Mouse (Mus musculus) limb, embryonic 14.5 days (tissue): Measurements from ENCODE around the gene Ankmy1. TPM values are rescaled to one million over a fixed set of nuclear protein-coding genes. Genes with fewer than 3 reads are reported as not detected.

Experiments used
- ATAC-seq: fragments of 200-750 bp; cut with Nextera tagmentation; 2 replicates; pipeline ENCODE4 v1.8.0; 2017; ENCODE audit warnings: low read depth, moderate number of reproducible peaks, moderate TSS enrichment; ENCODE audit not compliant: low FRiP score
- DNase-seq: peaks from one replicate; pipeline ENCODE4 v3.0.0-alpha.2; 2015; ENCODE audit warnings: low spot score
- H3K27ac ChIP-seq: fragments of 300-500 bp; sonication (generic); replicated peaks from 2 replicates; pipeline ENCODE4 v1.5.1; 2014; ENCODE audit warnings: low read depth, mild to moderate bottlenecking, low read length, moderate library complexity, mixed read lengths
- H3K27me3 ChIP-seq: fragments of 300-500 bp; sonication (generic); 2 replicates; pipeline ENCODE4 v1.6.1; 2014; ENCODE audit warnings: low read length, mixed read lengths; ENCODE audit not compliant: control insufficient read depth, insufficient read depth
- H3K36me3 ChIP-seq: fragments of 300-500 bp; sonication (generic); 2 replicates; pipeline ENCODE4 v1.6.1; 2014; ENCODE audit warnings: mild to moderate bottlenecking, low read length, moderate library complexity, mixed read lengths; ENCODE audit not compliant: control insufficient read depth, insufficient read depth
- H3K4me1 ChIP-seq: fragments of 300-500 bp; sonication (generic); 2 replicates; pipeline ENCODE4 v1.6.1; 2014; ENCODE audit warnings: antibody characterized with exemption, low read length, mixed read lengths; ENCODE audit not compliant: control insufficient read depth, insufficient read depth
- H3K4me2 ChIP-seq: fragments of 300-500 bp; sonication (generic); replicated peaks from 2 replicates; pipeline ENCODE4 v1.6.1; 2014; ENCODE audit warnings: low read depth, mild to moderate bottlenecking, low read length, moderate library complexity; ENCODE audit not compliant: severe bottlenecking
- H3K4me3 ChIP-seq: fragments of 300-500 bp; sonication (generic); replicated peaks from 2 replicates; pipeline ENCODE4 v1.5.1; 2014; ENCODE audit warnings: low read length
- H3K9ac ChIP-seq: fragments of 300-500 bp; sonication (generic); 2 replicates; pipeline ENCODE4 v1.6.1; 2014; ENCODE audit warnings: mild to moderate bottlenecking, low read depth, low read length, moderate library complexity; ENCODE audit not compliant: severe bottlenecking
- H3K9me3 ChIP-seq: fragments of 300-500 bp; sonication (generic); 2 replicates; pipeline ENCODE4 v1.6.1; 2016; ENCODE audit warnings: low read length; ENCODE audit not compliant: control insufficient read depth
- POLR2A ChIP-seq: fragments of 200-500 bp; IDR thresholded peaks from 2 replicates; pipeline ENCODE4 v1.8.0; 2012; ENCODE audit warnings: inconsistent platforms, mild to moderate bottlenecking, moderate library complexity, borderline replicate concordance; ENCODE audit not compliant: insufficient read depth, insufficient read length; ENCODE audit errors: extremely low read depth
- WGBS: fragments of 180-500 bp; shearing (Covaris S2); extraction: QIAGEN DNeasy Blood & Tissue Kit; methylation state at CpG from one replicate; pipeline ENCODE4 v1.1.7; 2014; 5-methylcytosine and 5-hydroxymethylcytosine counted together
- microRNA counts: library from miRNA; unstranded; fragments of <30 nt; microRNA quantifications from one replicate; lab custom pipeline; 2016
- microRNA-seq: library from miRNA; unstranded; fragments of <30 nt; microRNA quantifications from one replicate; pipeline ENCODE4, GENCODE M21; 2016
- polyA plus RNA-seq, 2 experiments: library from polyadenylated mRNA; depleted of rRNA in 1 of 2; stranded (reverse) in 1 of 2; unstranded in 1 of 2; fragments of >200 nt; fragmentation: Nextera tagmentation in 1 of 2; extraction: Ambion mirVana in 1 of 2; gene quantifications; 2 replicates each; pipeline versions ENCODE4 v1.2.1 to v1.2.3; 2012 to 2014

Ankmy1 gene
- polyA plus RNA-seq, 2 experiments: 0.37 to 0.38 TPM

DNA sequence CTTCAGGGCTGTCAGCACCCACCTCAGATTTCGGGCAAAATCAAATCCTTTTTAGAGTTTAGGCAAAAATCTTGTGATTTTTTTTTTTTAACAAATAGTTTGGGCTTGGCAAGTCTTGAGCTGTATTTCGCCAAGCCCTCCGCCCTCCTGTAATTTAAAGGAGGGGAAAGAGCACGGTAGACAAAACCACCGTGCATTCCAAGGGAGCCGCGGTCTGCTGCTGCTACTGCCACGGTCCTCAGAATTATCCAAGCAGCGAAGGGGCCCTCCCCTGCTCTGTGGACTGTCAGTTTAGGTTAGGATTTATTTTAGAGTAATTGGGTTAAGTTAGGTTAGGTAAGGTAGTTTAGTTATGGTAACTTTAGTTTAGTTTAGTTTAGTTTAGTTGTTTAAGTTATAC lies 87.6 kb downstream of the Ankmy1 start:
- Histone ChIP-seq H3K27me3 (no peaks in the 10 kb centered on the region), H3K4me3 (no peak overlapping the region), H3K36me3 (no peaks in the 10 kb centered on the region), H3K4me2 (no peak overlapping the region), H3K4me1 (peaks cover 11% of the 10 kb centered on the region), H3K9me3 (no peaks in the 10 kb centered on the region), H3K9ac (no peak overlapping the region), H3K27ac (peak overlapping the region; percentile 63)
- whole genome bisulfite sequencing: 46% methylated on average over 9 of the region's 9 CpGs
- TF ChIP-seq POLR2A: no peak
- ATAC-seq: no peak
- DNase-seq: peak; percentile 47

DNA sequence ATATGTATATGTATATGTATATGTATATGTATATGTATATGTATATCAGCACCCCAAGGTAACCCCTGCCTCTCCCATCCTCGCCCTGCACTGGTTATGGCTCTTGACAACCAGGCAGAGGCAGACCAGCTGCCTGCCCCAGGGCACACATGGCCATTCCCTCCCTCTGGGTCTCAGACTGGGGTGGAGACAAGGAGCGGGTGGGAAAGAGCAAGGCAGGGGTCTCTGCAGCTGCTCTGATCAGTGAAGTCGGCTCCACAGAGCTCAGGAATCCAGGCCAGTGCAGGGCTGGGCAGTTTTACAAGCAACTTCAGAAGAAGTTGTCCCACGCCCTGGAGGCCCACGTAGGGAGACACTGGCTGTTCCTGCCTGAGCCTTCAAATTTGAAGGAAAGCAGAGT lies 88.4 kb downstream of the Ankmy1 start:
- ATAC-seq (peak; percentile 86), DNase-seq (peak; percentile 48)
- 28% methylated on average over 5 of the region's 5 CpGs for WGBS
- Histone ChIP-seq H3K4me1 (peaks cover 11% of the 10 kb centered on the region), H3K9me3 (no peaks in the 10 kb centered on the region), H3K27me3 (no peaks in the 10 kb centered on the region), H3K27ac (no peak overlapping the region), H3K9ac (no peak overlapping the region), H3K36me3 (no peaks in the 10 kb centered on the region), H3K4me3 (no peak overlapping the region), H3K4me2 (no peak overlapping the region)
- no peak for TF ChIP-seq POLR2A

MicroRNA genes within 50 kb of the gene (microRNA counts, 519-probe panel; counts per million panel counts)
- 3,501 counts per million, percentile 69 among the panel's probes with 10 or more counts for microRNA mmu-miR-149 (lab: Ali Mortazavi, UCI)

Small RNA genes lying within 50 kb of the gene (microRNA-seq; reads per million reads assigned to microRNA genes)
- 3,112 reads per million, percentile 83 among the genes with 10 or more reads in this experiment for gene Mir149

Other genes with a start within 250 kb of the Ankmy1 start
- gene Gpc1, start 71.3 kb downstream of the Ankmy1 start, polyA plus RNA-seq (2012; rRNA removed): 75.5 and 107 TPM in 2 replicates
- gene Gpc1, start 71.3 kb downstream of the Ankmy1 start, polyA plus RNA-seq (2014; fragmentation: Nextera tagmentation; extraction: Ambion mirVana): 72.8 and 76.2 TPM in 2 replicates
- 10.6 and 16.7 TPM in 2 replicates for gene Dusp28, start 4.1 kb upstream of the Ankmy1 start, polyA plus RNA-seq (2012; rRNA removed)
- gene Dusp28, start 4.1 kb upstream of the Ankmy1 start, polyA plus RNA-seq (2014; fragmentation: Nextera tagmentation; extraction: Ambion mirVana): 8.0 and 9.6 TPM in 2 replicates
- 51.7 and 74.0 TPM in 2 replicates for gene Rnpepl1, start 7.9 kb upstream of the Ankmy1 start, polyA plus RNA-seq (2012; rRNA removed)
- 39.9 and 48.5 TPM in 2 replicates for gene Rnpepl1, start 7.9 kb upstream of the Ankmy1 start, polyA plus RNA-seq (2014; fragmentation: Nextera tagmentation; extraction: Ambion mirVana)
- 34.9 and 39.4 TPM in 2 replicates for gene Capn10, start 31.5 kb upstream of the Ankmy1 start, polyA plus RNA-seq (2012; rRNA removed)
- gene Capn10, start 31.5 kb upstream of the Ankmy1 start, polyA plus RNA-seq (2014; fragmentation: Nextera tagmentation; extraction: Ambion mirVana): 23.2 and 28.6 TPM in 2 replicates
- gene Gpr35, start 48.0 kb upstream of the Ankmy1 start, polyA plus RNA-seq (2012; rRNA removed): 0.73 and 1.1 TPM in 2 replicates
- gene Gpr35, start 48.0 kb upstream of the Ankmy1 start, polyA plus RNA-seq (2014; fragmentation: Nextera tagmentation; extraction: Ambion mirVana): 0.91 and 0.98 TPM in 2 replicates
- not detected in 2 replicates for gene Aqp12, start 103.4 kb upstream of the Ankmy1 start, polyA plus RNA-seq (2012; rRNA removed)
- not detected in 2 replicates for gene Aqp12, start 103.4 kb upstream of the Ankmy1 start, polyA plus RNA-seq (2014; fragmentation: Nextera tagmentation; extraction: Ambion mirVana)
- gene Kif1a, start 199.0 kb upstream of the Ankmy1 start, polyA plus RNA-seq (2012; rRNA removed): 8.1 and 10.4 TPM in 2 replicates
- 16.4 and 17.5 TPM in 2 replicates for gene Kif1a, start 199.0 kb upstream of the Ankmy1 start, polyA plus RNA-seq (2014; fragmentation: Nextera tagmentation; extraction: Ambion mirVana)
- gene Agxt, start 232.3 kb upstream of the Ankmy1 start, polyA plus RNA-seq (2012; rRNA removed): not detected in 2 replicates
- gene Agxt, start 232.3 kb upstream of the Ankmy1 start, polyA plus RNA-seq (2014; fragmentation: Nextera tagmentation; extraction: Ambion mirVana): not detected in 2 replicates